Mouse (Mus musculus): ENCODE measurements around the gene Gprc5b. TPM values are rescaled to one million over a fixed set of nuclear protein-coding genes. Genes with fewer than 3 reads are reported as not detected.

Gprc5b gene
- 10 to 100 TPM; 11.5 to 12.2 TPM for total RNA-seq (2023)

GRCm38 (mm10) chr7:118995007-118995406 lies at the start of gene Gprc5b:
Gprc5b (minus strand) TSS chr7:118995211.

Other genes with a start within 250 kb of the Gprc5b start
- 1 to 10 TPM; 1.6 to 1.9 TPM for gene Iqck, start 139.5 kb downstream of the Gprc5b start, total RNA-seq (2023)
- 10 to 100 TPM; 14.2 to 22.2 TPM for gene Knop1, start 139.0 kb downstream of the Gprc5b start, total RNA-seq (2023)
- not detected for gene Gpr139, start 189.4 kb upstream of the Gprc5b start, total RNA-seq (2023)